Mouse (Mus musculus): ENCODE measurements around the gene Synpr. TPM values are rescaled to one million over a fixed set of nuclear protein-coding genes. Genes with fewer than 3 reads are reported as not detected.
A peak's percentile ranks its signal among the peaks of the same experiment; 100 is the strongest.

Synpr gene
- polyA plus RNA-seq, 1 experiment from 2014 or later, result 2.0 TPM

GRCm38 (mm10) chr14:13358037-13358436 is 73.5 kb downstream of the Synpr start:
- Histone ChIP-seq H3K9me3 (replicated peaks) (no peaks in the 10 kb centered on the region), H3K4me2 (no peak overlapping the region), H3K9ac (no peak overlapping the region), H3K27me3 (no peaks in the 10 kb centered on the region), H3K27ac (no peak overlapping the region), H3K4me1 (no peaks in the 10 kb centered on the region), H3K36me3 (no peaks in the 10 kb centered on the region), H3K4me3 (replicated peaks) (no peak overlapping the region)
- 72% methylated on average over 2 of the region's 2 CpGs for WGBS
- ATAC-seq (replicated peaks; ENCODE audit: low FRiP score), result no peak

GRCm38 (mm10) chr14:13361184-13361583 is 76.6 kb downstream of the Synpr start:
- ATAC-seq (replicated peaks; ENCODE audit: low FRiP score), result no peak
- no peaks in the 10 kb centered on the region for H3K36me3 ChIP-seq
- H3K27me3 ChIP-seq, result no peaks in the 10 kb centered on the region
- H3K4me3 ChIP-seq (replicated peaks), result no peak overlapping the region
- no peak overlapping the region for H3K27ac ChIP-seq
- no peak overlapping the region for H3K4me2 ChIP-seq
- H3K9me3 ChIP-seq (replicated peaks), result no peaks in the 10 kb centered on the region
- H3K4me1 ChIP-seq, result no peaks in the 10 kb centered on the region
- H3K9ac ChIP-seq, result no peak overlapping the region

- Histone ChIP-seq H3K27me3 (no peaks in the 10 kb centered on the region), H3K9ac (no peak overlapping the region), H3K4me2 (no peak overlapping the region), H3K36me3 (no peaks in the 10 kb centered on the region), H3K9me3 (replicated peaks) (no peaks in the 10 kb centered on the region), H3K27ac (no peak overlapping the region), H3K4me1 (no peaks in the 10 kb centered on the region), H3K4me3 (replicated peaks) (no peak overlapping the region)
- WGBS, result 86% methylated on average over 3 of the region's 3 CpGs
- no peak for ATAC-seq (replicated peaks; ENCODE audit: low FRiP score)
These were observed 77.1 kb downstream of the Synpr start for GRCm38 (mm10) chr14:13361642-13362041.

GRCm38 (mm10) chr14:13368309-13368708 is 83.7 kb downstream of the Synpr start:
- H3K4me2 ChIP-seq, result no peak overlapping the region
- ATAC-seq (replicated peaks; ENCODE audit: low FRiP score), result no peak
- 80% methylated on average over 3 of the region's 3 CpGs for WGBS
- no peaks in the 10 kb centered on the region for H3K36me3 ChIP-seq
- H3K4me3 ChIP-seq (replicated peaks), result no peak overlapping the region
- H3K27me3 ChIP-seq, result no peaks in the 10 kb centered on the region
- no peaks in the 10 kb centered on the region for H3K4me1 ChIP-seq
- H3K9ac ChIP-seq, result no peak overlapping the region
- no peak overlapping the region for H3K27ac ChIP-seq
- no peaks in the 10 kb centered on the region for H3K9me3 ChIP-seq (replicated peaks)

DNA sequence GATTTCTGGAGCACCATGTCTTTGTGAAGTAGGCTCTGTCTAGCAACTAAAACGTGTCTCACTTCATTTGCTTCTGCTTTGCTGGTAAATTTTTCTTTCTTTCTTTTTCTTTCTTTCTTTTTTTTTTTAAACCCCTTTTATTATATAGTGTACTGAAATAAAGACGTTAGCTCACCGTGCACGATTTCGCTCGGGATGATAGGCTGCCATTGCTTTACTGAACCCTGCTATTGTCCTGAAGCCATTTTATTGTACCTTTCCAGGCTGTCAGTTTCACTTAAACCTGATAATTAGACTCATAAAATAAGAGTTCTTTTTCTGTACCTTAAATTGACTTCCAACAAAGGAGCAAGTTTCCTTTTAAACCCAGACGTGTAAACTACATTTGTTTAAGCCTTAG is 104.5 kb downstream of the Synpr start:
- no peak overlapping the region for H3K27ac ChIP-seq
- 28% methylated on average over 7 of the region's 7 CpGs for WGBS
- ATAC-seq (replicated peaks; ENCODE audit: low FRiP score), result no peak

GRCm38 (mm10) chr14:13389954-13390353 is 105.4 kb downstream of the Synpr start:
- Histone ChIP-seq H3K27me3 (no peaks in the 10 kb centered on the region), H3K36me3 (no peaks in the 10 kb centered on the region), H3K9me3 (replicated peaks) (no peaks in the 10 kb centered on the region), H3K9ac (no peak overlapping the region), H3K4me3 (replicated peaks) (no peak overlapping the region), H3K27ac (no peak overlapping the region), H3K4me2 (no peak overlapping the region), H3K4me1 (no peaks in the 10 kb centered on the region)
- 77% methylated on average over 5 of the region's 5 CpGs for WGBS
- no peak for ATAC-seq (replicated peaks; ENCODE audit: low FRiP score)

More for the DNA sequence above, 104.5 kb downstream of the Synpr start:
- H3K4me2 ChIP-seq, result no peak overlapping the region
- H3K9me3 ChIP-seq (replicated peaks), result no peaks in the 10 kb centered on the region
- H3K27me3 ChIP-seq, result no peaks in the 10 kb centered on the region
- H3K4me3 ChIP-seq (replicated peaks), result no peak overlapping the region
- H3K36me3 ChIP-seq, result no peaks in the 10 kb centered on the region
- no peak overlapping the region for H3K9ac ChIP-seq
- H3K4me1 ChIP-seq, result no peaks in the 10 kb centered on the region

DNA sequence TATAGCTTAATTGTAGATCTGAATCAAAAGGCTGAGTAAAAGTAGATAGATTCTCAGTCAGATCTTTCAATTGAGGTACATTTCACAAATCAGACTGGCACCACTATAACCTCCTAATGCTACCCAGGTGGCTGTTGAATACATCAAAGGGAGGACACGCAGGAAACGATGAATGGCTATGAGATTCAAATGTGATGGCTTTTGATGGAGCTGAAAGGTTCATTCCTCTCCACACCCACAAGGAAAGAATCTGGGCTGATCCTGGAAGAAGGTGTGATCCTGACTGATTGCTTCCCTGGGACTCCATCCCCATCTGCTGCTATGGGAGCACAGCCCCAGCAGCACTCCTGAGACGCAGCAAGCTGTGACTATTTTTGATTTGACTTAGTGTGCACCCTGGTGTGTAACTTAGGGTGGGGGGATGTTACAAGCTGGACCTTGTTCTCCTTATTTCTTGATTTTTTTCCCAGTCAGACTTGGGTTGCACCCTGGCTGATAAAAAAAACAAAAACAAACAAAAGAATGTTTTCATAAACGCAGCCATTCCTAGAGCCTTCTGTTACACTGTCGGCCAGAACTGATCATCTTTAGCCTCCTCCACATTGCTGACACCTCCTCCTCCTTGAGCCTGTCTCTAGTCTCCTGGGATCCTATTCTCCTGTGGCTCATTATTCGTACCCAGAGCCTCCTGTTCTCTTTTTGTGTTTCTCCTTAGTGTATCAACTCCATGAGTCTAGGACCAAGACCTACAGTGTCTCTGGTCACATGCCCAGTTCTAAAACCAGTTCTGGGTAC is 114.8 kb downstream of the Synpr start:
- ATAC-seq (replicated peaks; ENCODE audit: low FRiP score), result peak; percentile 92
- Histone ChIP-seq H3K36me3 (no peaks in the 10 kb centered on the region), H3K9ac (no peak overlapping the region), H3K27ac (no peak overlapping the region), H3K4me1 (no peaks in the 10 kb centered on the region), H3K9me3 (replicated peaks) (no peaks in the 10 kb centered on the region), H3K4me2 (no peak overlapping the region), H3K4me3 (replicated peaks) (no peak overlapping the region), H3K27me3 (no peaks in the 10 kb centered on the region)
- WGBS, result 14% methylated on average over 6 of the region's 6 CpGs

DNA sequence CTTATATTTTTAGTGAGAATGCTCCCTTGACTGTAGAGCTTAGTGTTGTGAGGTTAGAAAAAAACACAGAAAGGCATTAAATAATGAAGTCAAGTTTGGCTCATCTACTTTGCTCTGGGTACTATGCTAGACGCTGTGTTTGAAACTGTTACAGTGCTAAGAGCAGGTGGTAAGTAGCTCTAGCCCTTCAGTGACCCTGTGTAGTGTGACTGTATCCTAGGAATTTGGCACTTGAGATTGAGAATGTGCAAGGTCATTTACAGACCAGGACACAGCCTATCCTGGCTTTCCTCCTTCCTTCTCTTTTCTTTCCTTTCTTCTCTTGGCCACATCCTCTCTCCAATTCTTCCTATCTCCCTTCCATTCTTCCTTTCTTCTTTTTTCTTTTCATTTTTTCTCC is 127.1 kb downstream of the Synpr start:
- no peaks in the 10 kb centered on the region for H3K27me3 ChIP-seq
- no peak overlapping the region for H3K4me2 ChIP-seq
- H3K27ac ChIP-seq, result no peak overlapping the region
- ATAC-seq (replicated peaks; ENCODE audit: low FRiP score), result no peak
- H3K9ac ChIP-seq, result no peak overlapping the region
- H3K9me3 ChIP-seq (replicated peaks), result no peaks in the 10 kb centered on the region
- H3K4me3 ChIP-seq (replicated peaks), result no peak overlapping the region
- H3K36me3 ChIP-seq, result no peaks in the 10 kb centered on the region
- no peaks in the 10 kb centered on the region for H3K4me1 ChIP-seq
- WGBS, result 65% methylated on average over 1 of the region's 1 CpGs

- 76% methylated on average over 6 of the region's 6 CpGs for whole genome bisulfite sequencing
- Histone ChIP-seq H3K4me1 (no peaks in the 10 kb centered on the region), H3K27ac (no peak overlapping the region), H3K4me2 (no peak overlapping the region), H3K27me3 (no peaks in the 10 kb centered on the region), H3K4me3 (replicated peaks) (no peak overlapping the region), H3K9ac (no peak overlapping the region), H3K36me3 (no peaks in the 10 kb centered on the region), H3K9me3 (replicated peaks) (no peaks in the 10 kb centered on the region)
- no peak for ATAC-seq (replicated peaks; ENCODE audit: low FRiP score)
These were observed 156.1 kb downstream of the Synpr start for GRCm38 (mm10) chr14:13440723-13441122.

GRCm38 (mm10) chr14:13444908-13445307 is 160.3 kb downstream of the Synpr start:
- H3K36me3 ChIP-seq, result no peaks in the 10 kb centered on the region
- H3K4me3 ChIP-seq (replicated peaks), result no peak overlapping the region
- H3K4me1 ChIP-seq, result no peaks in the 10 kb centered on the region
- WGBS, result 31% methylated on average over 2 of the region's 2 CpGs
- H3K4me2 ChIP-seq, result no peak overlapping the region
- H3K27ac ChIP-seq, result no peak overlapping the region
- ATAC-seq (replicated peaks; ENCODE audit: low FRiP score), result no peak
- no peaks in the 10 kb centered on the region for H3K27me3 ChIP-seq
- H3K9ac ChIP-seq, result no peak overlapping the region
- H3K9me3 ChIP-seq (replicated peaks), result no peaks in the 10 kb centered on the region

- no peaks in the 10 kb centered on the region for H3K36me3 ChIP-seq
- no peaks in the 10 kb centered on the region for H3K27me3 ChIP-seq
- no peaks in the 10 kb centered on the region for H3K4me1 ChIP-seq
- H3K4me2 ChIP-seq, result no peak overlapping the region
- no peak overlapping the region for H3K9ac ChIP-seq
- ATAC-seq (replicated peaks; ENCODE audit: low FRiP score), result peak; percentile 86
- no peak overlapping the region for H3K27ac ChIP-seq
- no peaks in the 10 kb centered on the region for H3K9me3 ChIP-seq (replicated peaks)
- H3K4me3 ChIP-seq (replicated peaks), result no peak overlapping the region
- 22% methylated on average over 3 of the region's 3 CpGs for WGBS
These were observed 169.1 kb downstream of the Synpr start for GRCm38 (mm10) chr14:13453461-13454204.

GRCm38 (mm10) chr14:13454991-13455390 is 170.4 kb downstream of the Synpr start:
- H3K9me3 ChIP-seq (replicated peaks), result no peaks in the 10 kb centered on the region
- H3K4me2 ChIP-seq, result no peak overlapping the region
- no peak for ATAC-seq (replicated peaks; ENCODE audit: low FRiP score)
- H3K4me1 ChIP-seq, result no peaks in the 10 kb centered on the region
- H3K27ac ChIP-seq, result no peak overlapping the region
- no peak overlapping the region for H3K4me3 ChIP-seq (replicated peaks)
- H3K36me3 ChIP-seq, result no peaks in the 10 kb centered on the region
- H3K27me3 ChIP-seq, result no peaks in the 10 kb centered on the region
- no peak overlapping the region for H3K9ac ChIP-seq
